Mouse (Mus musculus) liver, adult 2 months (tissue): ENCODE measurements around the gene Msl1.

ENCODE experiments used
- CTCF ChIP-seq: fragments of 200-500 bp; IDR thresholded peaks from 2 replicates; pipeline ENCODE4 v1.5.1; 2011; ENCODE audit warnings: low read depth, low read length, control low read depth
- POLR2A ChIP-seq: fragments of 200-500 bp; IDR thresholded peaks from 2 replicates; pipeline ENCODE4 v1.6.1; 2011; ENCODE audit warnings: low read length, control low read depth; ENCODE audit not compliant: insufficient read depth; ENCODE audit errors: extremely low read depth

DNA sequence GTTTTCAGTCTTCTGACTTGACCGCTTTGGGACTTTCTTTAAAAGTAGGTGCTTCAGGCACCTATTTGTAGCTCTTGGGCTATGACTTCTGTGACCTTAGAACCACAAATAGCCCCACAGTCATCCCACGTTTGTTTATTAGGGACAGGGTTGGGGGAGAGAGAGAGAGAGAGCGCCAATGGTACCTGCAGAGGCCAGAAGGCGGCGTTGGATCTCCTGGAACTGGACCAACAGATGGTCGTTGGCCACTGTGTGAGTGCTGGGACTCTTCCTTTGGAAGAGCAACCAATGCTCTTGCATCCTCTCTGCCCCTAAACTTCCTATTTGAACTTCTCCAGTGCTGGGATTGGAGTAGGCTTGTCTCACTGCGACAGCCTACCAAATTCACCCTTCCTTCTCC lies 8.1 kb upstream of the Msl1 start:
- TF ChIP-seq CTCF (peak; percentile 30), POLR2A (no peak)
